Mouse (Mus musculus) retina, embryonic 14.5 days (tissue): ENCODE measurements around the gene Shank2.
A peak's percentile ranks its signal among the peaks of the same experiment; 100 is the strongest.

ENCODE experiments used
- DNase-seq: peaks from one replicate; pipeline ENCODE4 v3.0.0-alpha.2; 2015; ENCODE audit warnings: low spot score

Shank2 gene

GRCm38 (mm10) chr7:144106352-144107011, 104.8 kb downstream of the Shank2 start:
- no peak for DNase-seq

GRCm38 (mm10) chr7:144108141-144108540, 106.4 kb downstream of the Shank2 start:
- DNase-seq, result no peak

DNA sequence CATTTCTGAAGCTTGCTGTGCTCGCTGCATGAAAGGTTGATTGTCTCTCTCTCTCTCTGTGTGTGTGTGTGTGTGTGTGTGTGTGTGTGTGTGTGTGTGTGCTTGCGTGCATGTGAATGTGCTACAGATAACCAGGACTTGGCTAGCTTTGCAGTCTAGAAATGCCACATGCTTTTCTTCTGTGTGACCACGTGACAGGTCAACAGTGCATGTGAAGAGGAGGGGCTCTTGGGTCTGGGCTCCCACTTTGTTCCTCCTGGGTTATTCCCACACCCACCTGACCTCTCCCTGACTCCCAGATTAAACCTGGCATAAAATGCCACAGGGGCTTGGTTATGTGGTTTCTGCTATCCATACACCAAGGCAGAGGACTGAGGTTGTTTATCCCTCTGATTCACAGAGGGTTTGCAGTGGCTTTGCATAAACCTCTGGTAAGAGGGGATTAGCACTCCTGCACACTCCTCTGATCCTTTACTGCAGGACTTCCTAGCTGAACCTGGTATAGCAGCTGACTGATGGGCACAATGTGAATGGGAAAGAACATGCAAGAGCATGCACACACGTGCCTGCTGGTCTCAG, 109.4 kb downstream of the Shank2 start:
- no peak for DNase-seq

- DNase-seq, result no peak
Observed at GRCm38 (mm10) chr7:144111981-144112380, 110.3 kb downstream of the Shank2 start.

DNA sequence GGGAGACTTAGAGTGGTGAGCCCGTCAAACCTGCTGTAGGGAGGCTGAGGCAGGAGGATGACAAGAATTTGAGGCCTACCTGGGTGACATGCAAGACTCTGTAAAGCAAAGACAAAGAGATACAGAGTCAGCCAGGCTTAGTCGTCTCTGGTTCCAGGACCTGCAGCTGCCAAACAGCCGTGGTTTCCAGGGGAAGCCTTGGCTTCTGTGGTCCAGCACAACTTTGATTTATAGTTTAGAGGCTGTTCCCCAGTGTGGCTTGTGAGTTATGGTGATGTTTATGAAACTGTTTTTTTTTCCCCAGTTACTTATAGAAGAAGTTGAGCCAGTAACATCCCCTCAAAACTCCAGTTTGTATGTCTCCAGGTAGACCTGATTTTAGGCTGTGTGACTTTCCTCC, 112.5 kb downstream of the Shank2 start:
- no peak for DNase-seq

- no peak for DNase-seq
Observed at GRCm38 (mm10) chr7:144119562-144119961, 117.8 kb downstream of the Shank2 start.

DNA sequence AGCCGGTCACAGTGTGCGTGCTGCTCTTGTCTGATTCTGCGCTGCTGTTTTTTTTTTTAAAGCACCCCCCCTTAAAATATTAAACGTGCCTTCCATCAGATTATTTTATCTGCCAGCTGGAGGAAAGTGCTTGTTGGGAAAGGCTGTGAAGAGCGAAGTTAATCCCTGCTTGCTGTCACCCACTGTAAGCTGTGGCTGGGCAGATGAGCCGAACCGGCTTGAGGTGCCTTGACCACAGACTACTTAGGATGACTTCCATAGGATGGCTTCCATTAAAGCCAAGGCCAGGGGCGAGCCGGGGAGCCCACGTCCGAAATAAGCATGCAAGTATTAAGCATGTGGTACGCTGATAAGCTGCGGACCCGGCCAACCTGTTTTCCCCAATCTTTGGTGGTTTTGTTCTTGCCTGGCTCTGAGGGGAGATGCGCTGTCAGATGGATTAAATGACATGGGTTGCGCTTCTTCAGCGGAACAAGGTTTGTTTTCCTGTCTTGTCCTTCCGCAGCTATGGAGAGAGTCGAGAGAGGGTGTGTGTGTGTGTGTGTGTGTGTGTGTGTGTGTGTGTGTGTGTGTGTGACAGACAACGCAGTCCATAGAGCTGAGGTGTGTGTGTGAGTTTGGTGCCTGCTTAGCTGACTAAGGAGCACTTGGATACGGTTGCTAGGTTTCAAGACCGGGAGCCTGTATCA, 131.1 kb downstream of the Shank2 start:
- DNase-seq, result no peak

DNA sequence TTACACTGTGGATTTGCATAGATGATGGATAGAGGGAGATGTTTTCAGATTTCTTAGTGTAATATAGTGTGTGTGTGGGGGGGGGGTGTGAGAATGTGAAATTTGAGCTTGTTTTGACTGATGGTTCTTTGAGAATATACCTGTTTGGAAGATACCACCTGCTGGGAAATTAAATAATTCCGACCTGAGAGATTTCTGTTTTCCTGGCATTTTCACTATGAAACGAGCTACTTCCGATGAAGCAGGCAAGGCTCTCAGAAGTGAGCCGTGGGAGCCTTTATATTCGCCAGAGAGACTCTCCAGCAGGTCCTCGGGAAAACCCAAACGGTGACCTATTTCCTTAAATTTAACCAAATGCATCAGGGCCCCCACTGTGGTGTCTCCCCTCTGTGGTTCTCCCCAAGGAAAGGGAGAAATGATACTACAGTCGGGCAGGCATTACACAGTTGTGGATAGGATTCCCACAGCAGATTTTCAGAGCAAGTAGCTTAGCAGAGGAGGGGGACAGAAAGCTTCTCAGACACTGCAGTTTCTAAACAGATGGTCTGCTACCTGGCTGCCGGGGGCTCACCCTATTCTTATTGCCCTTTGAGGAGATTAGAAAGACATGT, 131.8 kb downstream of the Shank2 start:
- peak; percentile 17 for DNase-seq

DNA sequence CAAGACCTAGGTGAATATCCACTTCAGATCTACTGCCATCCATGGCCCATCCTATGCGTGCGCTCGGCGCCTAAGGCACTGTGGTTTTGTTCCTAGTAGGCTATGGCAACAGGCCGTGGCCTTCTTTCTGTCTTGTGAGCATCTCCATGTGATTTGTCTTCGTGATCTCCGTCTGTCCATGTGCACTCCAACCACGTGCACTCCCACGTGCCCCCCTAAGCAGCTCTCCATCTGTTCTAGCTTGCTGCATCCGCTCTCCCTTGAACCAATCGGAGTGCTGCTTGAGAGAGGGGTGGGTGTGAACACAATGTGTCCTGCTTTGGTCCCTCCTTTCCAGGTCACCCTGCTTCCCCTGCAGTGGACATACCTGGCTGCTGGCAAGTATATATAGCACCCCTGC, 133.0 kb downstream of the Shank2 start:
- no peak for DNase-seq

DNA sequence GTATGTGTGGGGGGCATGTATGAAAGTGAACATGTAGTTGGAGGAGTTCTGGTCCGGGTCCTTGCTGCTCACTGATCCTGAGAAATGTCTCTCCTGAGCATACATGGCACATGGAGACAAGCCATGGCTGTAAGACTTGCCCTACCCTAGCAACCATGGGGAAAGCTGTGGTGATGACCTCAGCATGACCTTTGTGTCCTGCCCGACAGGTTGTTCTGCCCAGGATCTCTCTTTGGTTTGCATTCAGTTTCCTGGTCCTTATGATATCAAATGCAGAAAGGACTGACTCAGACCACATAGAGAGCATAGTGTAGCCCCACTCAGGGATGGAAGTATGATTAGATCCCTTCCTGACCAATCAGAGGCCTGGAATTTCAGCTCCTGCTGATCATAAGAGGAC, 136.1 kb downstream of the Shank2 start:
- DNase-seq, result no peak

DNA sequence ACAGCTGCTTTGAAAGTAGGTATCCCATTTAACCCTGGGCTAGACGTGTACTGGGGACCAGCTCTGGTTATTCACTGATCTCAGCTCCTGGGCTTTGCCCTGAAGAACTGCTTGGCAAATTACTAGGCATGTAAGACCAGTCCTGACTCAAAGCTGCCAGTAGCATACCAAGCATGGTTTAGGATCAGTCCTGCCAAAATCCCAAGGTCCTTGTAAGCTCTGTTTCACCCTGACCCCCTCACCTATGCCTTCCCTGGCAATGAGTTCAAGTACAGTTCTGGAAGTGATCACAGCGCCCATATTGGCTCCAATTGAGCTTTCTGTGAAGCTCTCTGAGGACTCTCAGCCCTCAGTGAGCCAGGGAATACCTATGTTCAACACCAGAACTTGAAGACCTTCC, 136.7 kb downstream of the Shank2 start:
- DNase-seq, result no peak

DNA sequence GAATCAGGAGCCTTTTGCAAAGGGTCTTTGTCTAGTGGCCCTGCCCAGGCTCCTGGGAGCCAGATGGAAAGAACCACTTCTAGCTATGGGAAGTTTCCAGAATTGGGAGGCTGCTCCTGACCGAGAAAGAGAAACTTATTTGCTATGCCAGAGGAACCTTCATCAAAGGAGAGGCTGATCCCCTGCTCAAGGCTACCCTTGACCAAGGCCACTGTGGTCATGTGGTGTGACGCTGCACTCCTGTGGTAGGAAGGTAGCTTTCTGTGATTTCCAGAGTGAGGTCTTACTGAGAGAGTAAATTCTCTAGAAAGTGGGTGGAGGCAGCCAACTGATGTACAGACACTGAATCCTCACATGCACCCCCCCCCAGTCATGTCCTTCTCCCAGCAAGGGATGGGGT, 138.0 kb downstream of the Shank2 start:
- no peak for DNase-seq

- DNase-seq, result no peak
Observed at GRCm38 (mm10) chr7:144140470-144140869, 138.7 kb downstream of the Shank2 start.

GRCm38 (mm10) chr7:144142036-144142435, 140.3 kb downstream of the Shank2 start:
- no peak for DNase-seq

DNA sequence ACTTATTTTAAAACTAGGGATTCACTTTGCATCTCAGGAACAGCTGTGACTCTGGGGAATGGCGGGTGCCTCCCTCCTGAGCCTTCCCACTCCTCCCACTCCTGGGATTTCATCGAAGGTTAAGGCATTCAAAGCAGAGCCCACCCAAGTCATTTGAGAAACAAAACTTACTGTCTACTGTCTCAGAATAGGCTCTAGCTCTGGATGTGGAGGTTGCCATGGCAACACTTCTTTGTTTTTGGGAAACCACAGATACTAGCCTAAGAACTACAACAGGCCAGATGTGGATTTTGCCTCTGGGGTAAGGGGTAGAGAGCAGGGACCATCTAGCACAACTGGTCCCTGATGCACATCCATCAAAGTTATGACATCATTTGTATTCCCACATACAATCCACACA, 142.2 kb downstream of the Shank2 start:
- DNase-seq, result no peak

DNA sequence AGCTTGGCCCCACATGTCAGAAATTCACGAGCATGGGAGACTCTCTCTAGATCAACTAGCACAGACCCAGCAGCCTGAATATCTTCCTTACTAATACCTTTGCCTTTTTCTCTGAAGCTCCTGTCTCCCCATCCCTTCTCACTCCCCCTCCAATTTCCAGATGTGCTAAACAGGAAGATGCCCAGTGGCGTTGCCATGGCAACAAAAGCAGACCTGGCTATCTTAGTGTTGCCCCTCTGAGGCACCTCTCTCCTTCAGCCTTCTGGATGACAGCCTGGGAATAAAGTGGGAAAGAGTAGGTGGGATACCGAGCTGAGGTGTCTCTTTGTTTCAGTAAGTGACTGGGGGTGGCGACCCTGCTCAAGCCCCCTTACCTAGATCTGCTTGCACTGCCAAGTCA, 146.4 kb downstream of the Shank2 start:
- no peak for DNase-seq

DNA sequence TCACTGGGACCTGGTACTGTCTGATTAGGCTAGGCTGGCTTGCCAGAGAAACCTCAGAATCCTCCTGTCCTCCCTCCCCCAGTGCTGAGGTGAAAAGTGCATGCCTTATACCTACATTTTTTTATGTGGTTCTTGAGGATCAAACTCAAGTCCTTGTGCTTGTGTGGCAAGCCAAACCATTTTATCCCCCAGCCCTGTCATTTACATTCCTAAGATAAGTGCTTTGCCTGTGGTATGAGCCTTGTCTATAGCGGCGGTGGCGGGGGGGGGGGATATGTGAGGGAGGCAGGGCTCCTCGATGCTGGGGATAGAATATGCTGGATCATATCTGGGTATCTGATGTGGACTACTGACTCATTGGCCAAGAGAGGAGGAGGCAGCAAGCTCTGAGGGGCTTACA, 151.4 kb downstream of the Shank2 start:
- DNase-seq, result no peak

DNA sequence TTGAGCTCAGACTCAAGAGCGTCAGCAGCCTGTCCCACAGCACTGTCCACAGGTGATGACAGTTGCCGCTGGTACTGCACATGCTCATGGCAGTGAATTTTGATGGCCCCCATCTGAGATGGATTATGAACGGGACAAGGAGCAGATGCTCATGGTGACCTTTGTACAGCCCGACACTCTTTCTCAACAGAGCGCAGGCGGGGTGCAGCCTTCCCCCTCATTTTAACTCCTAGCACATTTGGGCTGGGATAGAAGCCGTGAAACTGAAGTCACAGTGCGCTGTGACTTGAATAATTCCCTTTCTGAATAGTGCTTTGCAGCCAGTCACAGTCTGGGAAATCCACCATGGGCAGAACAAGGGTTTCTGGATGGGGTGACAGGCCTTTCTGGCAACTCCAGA, 152.0 kb downstream of the Shank2 start:
- peak; percentile 13 for DNase-seq

DNA sequence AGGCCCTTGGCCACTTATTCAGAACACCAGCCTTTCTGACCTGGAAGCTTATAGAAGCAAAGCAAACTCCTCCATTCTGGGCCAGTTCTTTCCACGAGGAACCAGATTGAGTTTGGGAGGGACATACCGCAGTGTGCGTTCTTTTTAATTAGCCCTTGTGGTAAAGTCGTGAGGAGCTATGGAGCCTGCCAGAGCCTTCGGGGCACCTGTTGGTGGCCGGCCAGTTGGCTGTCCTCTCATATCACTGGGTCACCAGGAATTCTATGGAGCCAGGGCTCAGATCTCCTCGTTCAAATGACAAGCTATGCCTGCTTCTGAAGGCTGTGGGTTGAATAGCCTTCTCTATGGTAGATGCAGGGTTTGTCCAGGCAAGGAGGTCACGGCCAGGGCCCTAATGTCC, 156.2 kb downstream of the Shank2 start:
- DNase-seq, result no peak

DNA sequence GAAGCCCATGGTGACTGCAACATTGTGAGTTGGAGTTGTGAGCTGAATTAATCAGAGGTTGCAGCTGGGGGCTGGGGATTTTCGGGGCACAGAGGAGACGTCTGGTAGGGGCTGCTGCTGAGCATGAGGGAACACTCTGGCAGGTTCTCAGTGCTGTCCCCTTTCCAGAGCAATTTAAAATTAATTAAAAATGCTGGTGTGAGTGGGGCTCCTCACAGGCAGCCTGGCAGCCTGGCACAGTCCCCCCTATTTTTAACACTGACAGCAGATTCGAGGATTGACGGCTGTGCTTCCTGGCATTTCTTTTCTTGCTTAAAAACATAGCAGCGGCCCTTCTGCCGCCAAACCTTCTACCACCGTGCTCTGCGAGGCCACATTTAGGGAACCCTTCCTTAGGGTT, 157.8 kb downstream of the Shank2 start:
- DNase-seq, result no peak

GRCm38 (mm10) chr7:144160066-144160465, 158.3 kb downstream of the Shank2 start:
- no peak for DNase-seq

DNA sequence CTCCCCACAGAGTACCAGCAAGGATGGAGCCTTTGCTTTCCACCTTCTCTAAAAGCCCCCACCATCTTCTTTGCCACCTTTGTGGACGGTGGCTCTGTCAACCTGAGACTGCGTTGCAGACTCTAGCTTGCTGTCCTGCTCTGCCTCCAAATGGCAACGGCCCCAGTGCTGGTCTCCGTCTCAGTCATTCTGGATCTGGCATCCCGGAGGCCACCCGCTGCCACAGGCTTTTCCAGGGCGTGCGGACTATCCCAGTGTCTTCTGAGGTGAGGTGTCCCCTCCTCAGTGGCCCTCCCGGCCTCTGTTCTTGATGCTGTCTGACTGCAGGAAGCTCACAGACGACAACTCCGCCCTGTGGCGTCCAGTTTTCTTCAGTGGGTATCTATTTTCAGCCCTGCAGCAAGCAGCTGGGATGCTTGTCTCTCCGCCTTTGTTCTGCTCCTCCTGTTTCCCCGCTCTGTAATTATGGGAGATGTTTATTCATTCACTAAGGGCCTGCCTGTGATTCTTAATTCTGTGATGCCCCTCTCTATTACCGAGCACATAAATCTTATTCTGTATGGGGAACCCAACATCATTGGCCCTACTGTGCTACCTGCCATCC, 159.0 kb downstream of the Shank2 start:
- DNase-seq, result no peak

DNA sequence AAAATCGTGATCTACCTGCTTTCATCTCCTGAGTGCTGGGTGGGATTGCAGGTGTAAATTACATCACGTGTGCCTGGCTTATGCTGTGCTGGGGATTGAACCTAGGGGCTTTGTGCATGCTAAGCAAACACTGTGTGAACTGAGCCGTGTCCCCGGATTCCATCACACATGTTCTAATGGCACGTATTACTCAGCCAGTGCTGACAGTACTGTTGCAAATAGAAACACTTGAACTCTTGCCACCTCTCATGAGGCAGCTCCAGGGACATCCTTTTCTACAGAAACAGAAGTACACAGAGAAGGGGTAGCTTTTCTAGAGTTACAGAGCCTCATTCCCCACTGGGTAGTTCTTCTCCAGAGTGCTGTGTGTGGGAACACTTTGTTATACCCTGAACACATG, 168.5 kb downstream of the Shank2 start:
- no peak for DNase-seq
